ENCODE assay signal across 8 mouse cellular contexts in the genomic region with DNA sequence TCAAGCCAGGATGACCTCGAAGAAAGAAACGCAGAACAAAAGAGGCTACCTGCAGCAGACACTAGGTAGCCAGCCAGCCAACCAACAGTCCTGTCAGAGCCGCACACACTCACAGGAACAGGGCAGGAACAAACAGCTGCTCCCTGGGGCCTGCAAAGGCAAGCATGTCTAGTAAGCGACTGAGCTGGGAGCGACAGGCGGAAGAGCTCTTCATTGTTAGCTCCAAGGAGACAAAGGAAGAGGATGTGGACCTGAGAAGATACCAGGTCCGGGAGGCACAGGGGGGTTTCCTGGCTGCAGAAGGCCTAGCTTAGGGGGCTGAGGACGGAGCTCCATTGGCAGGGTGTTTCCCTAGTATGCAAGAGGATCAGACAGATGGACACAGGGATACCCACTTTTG. TPM values are rescaled to one million over a fixed set of nuclear protein-coding genes. Genes with fewer than 3 reads are reported as not detected.
DNase-seq lines count a peak whose midpoint lies in the region; ATAC-seq and TF ChIP-seq lines count a peak whose summit lies in the region.

No protein-coding gene starts in this region.

- TF ChIP-seq CTCF in gastrocnemius, adult 2 months (IDR thresholded peaks at IDR 0.05), result no peak

- no peak overlapping the region; the same call in 1 of the 2 replicates for H3K4me3 ChIP-seq in gastrocnemius, adult 2 months
- H3K4me3 ChIP-seq in hindbrain, embryonic 10.5 days, result no peak overlapping the region
- no peak overlapping the region for H3K4me3 ChIP-seq in liver, embryonic 12.5 days

- intact Hi-C loops in gastrocnemius, adult 2 months (cut with DNase I), result no loop called here

- DNase-seq in gastrocnemius, adult 2 months, result peak; percentile 34
- DNase-seq in gastrocnemius, adult 18-20 months (ENCODE audit: low spot score), result no peak
- peak; percentile 30 for DNase-seq in hindbrain, embryonic 10.5 days (ENCODE audit: low spot score)
- peak; percentile 92 for DNase-seq in retina, embryonic 14.5 days (ENCODE audit: low spot score)
- no peak for DNase-seq in layer of hippocampus, postnatal 25 days (ENCODE audit: extremely low spot score in 1 of 2, low spot score in 1 of 2)
- no peak for DNase-seq in natural killer cell, adult 2 months (ENCODE audit: low spot score in 2 of 2)

- H3K9me3 ChIP-seq in hindbrain, embryonic 10.5 days, result no peaks in the 10 kb centered on the region
- no peaks in the 10 kb centered on the region for H3K9me3 ChIP-seq in liver, embryonic 12.5 days (replicated peaks)

- ATAC-seq in liver, embryonic 12.5 days, result no peak
- ATAC-seq in megakaryocyte-erythroid progenitor cell, adult 5-6 weeks (replicated peaks; ENCODE audit: low FRiP score, low TSS enrichment, poor library complexity, severe bottlenecking), result no peak

- H3K27me3 ChIP-seq in hindbrain, embryonic 10.5 days (ENCODE audit: insufficient read depth, poor library complexity, severe bottlenecking), result no peaks in the 10 kb centered on the region
- H3K27me3 ChIP-seq in liver, embryonic 12.5 days (replicated peaks), result no peaks in the 10 kb centered on the region; the same call in 1 of the 2 replicates

- 54% methylated on average over 8 of the region's 8 CpGs for WGBS in hindbrain, embryonic 10.5 days
- 39% methylated on average over 8 of the region's 8 CpGs for WGBS in liver, embryonic 12.5 days (ENCODE audit: insufficient replicate concordance)

- H3K27ac ChIP-seq in gastrocnemius, adult 2 months, result peak overlapping the region; percentile 81
- peak overlapping the region; percentile 85 for H3K27ac ChIP-seq in hindbrain, embryonic 10.5 days
- peak overlapping the region; percentile 95 for H3K27ac ChIP-seq in liver, embryonic 12.5 days

- peak overlapping the region; percentile 77 for H3K4me2 ChIP-seq in liver, embryonic 12.5 days

- H3K4me1 ChIP-seq in hindbrain, embryonic 10.5 days (replicated peaks), result peaks cover 29% of the 10 kb centered on the region
- peaks cover 92% of the 10 kb centered on the region for H3K4me1 ChIP-seq in liver, embryonic 12.5 days

- no peaks in the 10 kb centered on the region for H3K36me3 ChIP-seq in hindbrain, embryonic 10.5 days
- H3K36me3 ChIP-seq in liver, embryonic 12.5 days, result no peaks in the 10 kb centered on the region

- peak overlapping the region; percentile 70; the same call in 1 of the 2 replicates for H3K9ac ChIP-seq in liver, embryonic 12.5 days

RNA-seq across cellular contexts. Expression of gene Tspan15, which starts 13.9 kb away (rescaled TPM):
- 1 to 10 TPM; 3.5 to 6.0 TPM for total RNA-seq in gastrocnemius, adult 2 months (2021)
- 1 to 10 TPM; 2.9 to 5.5 TPM for total RNA-seq in gastrocnemius, adult 18-20 months (2021)
- 18.6 and 18.8 TPM in 2 replicates for polyA plus RNA-seq in hindbrain, embryonic 10.5 days (2016; fragmentation: Nextera tagmentation; extraction: Ambion mirVana)
- polyA plus RNA-seq in liver, embryonic 12.5 days (2016; fragmentation: Nextera tagmentation; extraction: Ambion mirVana), result 8.9 and 11.6 TPM in 2 replicates
- 10 to 100 TPM; 20.7 to 21.3 TPM for total RNA-seq in layer of hippocampus, postnatal 25 days (2021)
- total RNA-seq in megakaryocyte-erythroid progenitor cell, adult 5-6 weeks (2014; fragmentation: Nextera tagmentation), result 1.9 and 10.3 TPM in 2 replicates
- total RNA-seq in megakaryocyte-erythroid progenitor cell, adult 5-6 weeks (2017), result 1.5 and 1.7 TPM in 2 replicates

RNA-seq across cellular contexts. Expression of gene Tacr2, which starts 35.0 kb away (rescaled TPM):
- not detected for total RNA-seq in gastrocnemius, adult 2 months (2021)
- total RNA-seq in gastrocnemius, adult 18-20 months (2021), result not detected
- polyA plus RNA-seq in hindbrain, embryonic 10.5 days (2016; fragmentation: Nextera tagmentation; extraction: Ambion mirVana), result not detected in 2 replicates
- not detected in 2 replicates for polyA plus RNA-seq in liver, embryonic 12.5 days (2016; fragmentation: Nextera tagmentation; extraction: Ambion mirVana)
- under 1 TPM in 1 of 2 experiments, not detected in 1; 0.20 TPM for total RNA-seq in layer of hippocampus, postnatal 25 days (2021)
- not detected in 2 replicates for total RNA-seq in megakaryocyte-erythroid progenitor cell, adult 5-6 weeks (2014; fragmentation: Nextera tagmentation)
- total RNA-seq in megakaryocyte-erythroid progenitor cell, adult 5-6 weeks (2017), result not detected in 2 replicates

Comparison
In these comparisons a context has a peak if more than half of its experiments do, and no peak if none do; other contexts are left out.
1. DNase-seq: peak in gastrocnemius, adult 2 months (single experiment), hindbrain, embryonic 10.5 days (single experiment) and retina, embryonic 14.5 days (single experiment); none in gastrocnemius, adult 18-20 months (single experiment), layer of hippocampus, postnatal 25 days (0 of 2) and natural killer cell, adult 2 months (0 of 2).
2. Peak in every context shown above with its lines, with median percentiles within 50 percentile points of each other: H3K27ac ChIP-seq.